Mouse (Mus musculus): Measurements from ENCODE around the gene Bend6. TPM values are rescaled to one million over a fixed set of nuclear protein-coding genes. Genes with fewer than 3 reads are reported as not detected.

Gene Bend6
- total RNA-seq, 2 experiments from 2014 or later: 69.8 to 71.8 TPM

Other genes with a start within 250 kb of the Bend6 start
- 1 to 10 TPM; 4.7 to 5.2 TPM for gene Prim2, start 238.0 kb downstream of the Bend6 start, total RNA-seq (2021)
- 10 to 100 TPM; 26.4 to 32.3 TPM for gene Rab23, start 187.9 kb downstream of the Bend6 start, total RNA-seq (2021)
- gene Bag2, start 150.0 kb downstream of the Bend6 start, total RNA-seq (2021): 10 to 100 TPM; 10.3 to 11.3 TPM
- gene Zfp451, start 93.2 kb downstream of the Bend6 start, total RNA-seq (2021): 10 to 100 TPM; 53.8 to 55.3 TPM
- gene Dst, start 409 bp upstream of the Bend6 start, total RNA-seq (2021): 100 to 1,000 TPM; 200 to 227 TPM

All from layer of hippocampus, postnatal 36 days (tissue).